Mouse (Mus musculus) megakaryocyte, embryonic 14.5 days (primary cell): ENCODE data around the gene Aloxe3. TPM values are rescaled to one million over a fixed set of nuclear protein-coding genes. Genes with fewer than 3 reads are reported as not detected.
A peak's percentile ranks its signal among the peaks of the same experiment; 100 is the strongest.

ENCODE experiments used
- H3K27me3 ChIP-seq: replicated peaks from 2 replicates; pipeline ENCODE3; 2012; ENCODE audit warnings: inconsistent platforms
- H3K36me3 ChIP-seq: replicated peaks from 2 replicates; pipeline ENCODE3; 2012; ENCODE audit warnings: low read length, inconsistent platforms, mixed read lengths
- H3K4me1 ChIP-seq: 2 replicates; pipeline ENCODE4 v1.6.1; 2012; ENCODE audit warnings: inconsistent platforms
- H3K4me3 ChIP-seq: replicated peaks from 2 replicates; pipeline ENCODE3; 2012; ENCODE audit warnings: moderate library complexity, mild to moderate bottlenecking, inconsistent platforms
- H3K9me3 ChIP-seq: 2 replicates; pipeline ENCODE4 v1.6.1; 2012; ENCODE audit warnings: inconsistent platforms
- FLI1 ChIP-seq: IDR thresholded peaks from 2 replicates; pipeline ENCODE4 v1.6.1; 2012; ENCODE audit warnings: low read length, inconsistent platforms, mixed read lengths
- GATA1 ChIP-seq: IDR thresholded peaks from 3 replicates; pipeline ENCODE4 v1.6.1; 2012; ENCODE audit warnings: mixed read lengths, low read length, inconsistent platforms, borderline replicate concordance
- polyA plus RNA-seq: library from polyadenylated mRNA; stranded (reverse); fragments of >175 nt; gene quantifications from 2 replicates; pipeline ENCODE4 v1.2.3, GENCODE M21; 2012; ENCODE audit warnings: low replicate concordance; ENCODE audit not compliant: insufficient read depth

The Aloxe3 gene
- polyA plus RNA-seq, 1 experiment: not detected

DNA sequence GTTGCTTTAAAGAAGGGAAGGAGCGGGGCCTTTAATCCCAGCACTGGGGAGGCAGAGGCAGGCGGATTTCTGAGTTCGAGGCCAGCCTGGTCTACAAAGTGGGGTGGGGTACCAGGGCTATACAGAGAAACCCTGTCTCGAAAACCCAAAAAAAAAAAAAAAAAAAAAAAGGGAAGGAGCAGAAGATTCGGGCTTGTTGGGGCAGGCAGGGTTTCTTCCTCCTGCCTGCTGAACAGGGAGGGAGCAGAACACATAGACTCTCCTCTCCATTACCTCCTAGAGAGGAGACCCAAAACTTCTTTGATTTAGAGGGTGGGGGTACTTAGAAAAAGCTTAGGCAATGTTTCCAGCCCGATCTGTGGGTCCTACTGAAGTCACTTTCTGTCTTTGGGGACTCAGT is 9.7 kb downstream of the Aloxe3 start:
- Histone ChIP-seq H3K4me3 (no peak overlapping the region), H3K4me1 (peaks cover 11% of the 10 kb centered on the region), H3K9me3 (no peaks in the 10 kb centered on the region), H3K27me3 (peaks cover 61% of the 10 kb centered on the region), H3K36me3 (no peaks in the 10 kb centered on the region)
- TF ChIP-seq FLI1 (no peak), GATA1 (no peak)

- Histone ChIP-seq H3K9me3 (no peaks in the 10 kb centered on the region), H3K27me3 (peaks cover 61% of the 10 kb centered on the region), H3K4me3 (no peak overlapping the region), H3K4me1 (peaks cover 8% of the 10 kb centered on the region), H3K36me3 (no peaks in the 10 kb centered on the region)
- TF ChIP-seq FLI1 (no peak), GATA1 (no peak)
Observed at GRCm38 (mm10) chr11:69147546-69147945, 21.9 kb downstream of the Aloxe3 start.

- TF ChIP-seq GATA1: no peak
- TF ChIP-seq FLI1: no peak
- Histone ChIP-seq H3K9me3 (no peaks in the 10 kb centered on the region), H3K4me3 (no peak overlapping the region), H3K36me3 (no peaks in the 10 kb centered on the region), H3K27me3 (peaks cover 56% of the 10 kb centered on the region), H3K4me1 (peaks cover 7% of the 10 kb centered on the region)
Observed at GRCm38 (mm10) chr11:69148451-69148960, 22.8 kb downstream of the Aloxe3 start.

DNA sequence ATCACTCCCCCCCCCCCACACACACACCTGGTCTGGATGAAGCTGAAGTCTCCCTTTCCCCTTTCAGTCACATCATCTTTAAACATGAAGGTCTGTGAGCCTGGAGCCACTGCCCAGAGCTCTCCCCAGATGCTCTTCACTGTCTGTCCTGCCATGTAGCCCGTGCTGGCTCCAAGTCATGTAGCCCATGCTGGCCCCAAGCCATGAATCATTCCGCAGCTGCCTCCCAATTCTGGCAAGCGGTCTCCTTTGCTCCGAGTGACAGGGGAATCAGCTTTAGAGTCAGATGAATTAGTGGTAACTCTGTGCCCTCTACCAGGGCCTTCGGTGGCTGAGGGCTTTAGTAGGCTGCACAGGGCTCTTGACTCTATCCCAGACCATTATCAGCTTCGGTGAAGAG is 24.0 kb downstream of the Aloxe3 start:
- Histone ChIP-seq H3K27me3 (peaks cover 57% of the 10 kb centered on the region), H3K9me3 (no peaks in the 10 kb centered on the region), H3K36me3 (no peaks in the 10 kb centered on the region), H3K4me1 (peaks cover 10% of the 10 kb centered on the region; the same call in 1 of the 2 replicates), H3K4me3 (no peak overlapping the region)
- TF ChIP-seq FLI1 (no peak), GATA1 (no peak)

- Histone ChIP-seq H3K27me3 (peaks cover 62% of the 10 kb centered on the region), H3K4me1 (peaks cover 10% of the 10 kb centered on the region; the same call in 1 of the 2 replicates), H3K4me3 (peak overlapping the region; percentile 4), H3K36me3 (no peaks in the 10 kb centered on the region), H3K9me3 (no peaks in the 10 kb centered on the region)
- TF ChIP-seq FLI1 (no peak), GATA1 (no peak)
Observed at GRCm38 (mm10) chr11:69150444-69150843, 24.7 kb downstream of the Aloxe3 start.

- no peak for TF ChIP-seq FLI1
- TF ChIP-seq GATA1: no peak
- Histone ChIP-seq H3K9me3 (no peaks in the 10 kb centered on the region), H3K4me3 (no peak overlapping the region), H3K36me3 (no peaks in the 10 kb centered on the region), H3K27me3 (peaks cover 65% of the 10 kb centered on the region), H3K4me1 (peaks cover 10% of the 10 kb centered on the region; the same call in 1 of the 2 replicates)
Observed at GRCm38 (mm10) chr11:69151004-69151403, 25.3 kb downstream of the Aloxe3 start.

- Histone ChIP-seq H3K9me3 (no peaks in the 10 kb centered on the region), H3K4me3 (no peak overlapping the region), H3K27me3 (peaks cover 76% of the 10 kb centered on the region), H3K36me3 (no peaks in the 10 kb centered on the region), H3K4me1 (peaks cover 18% of the 10 kb centered on the region)
- TF ChIP-seq GATA1 (no peak), FLI1 (no peak)
Observed at GRCm38 (mm10) chr11:69153831-69154230, 28.1 kb downstream of the Aloxe3 start.

GRCm38 (mm10) chr11:69155351-69155750 is 29.7 kb downstream of the Aloxe3 start:
- TF ChIP-seq FLI1 (no peak), GATA1 (no peak)
- Histone ChIP-seq H3K36me3 (no peaks in the 10 kb centered on the region), H3K27me3 (peaks cover 77% of the 10 kb centered on the region), H3K9me3 (no peaks in the 10 kb centered on the region), H3K4me3 (no peak overlapping the region), H3K4me1 (peaks cover 20% of the 10 kb centered on the region)

DNA sequence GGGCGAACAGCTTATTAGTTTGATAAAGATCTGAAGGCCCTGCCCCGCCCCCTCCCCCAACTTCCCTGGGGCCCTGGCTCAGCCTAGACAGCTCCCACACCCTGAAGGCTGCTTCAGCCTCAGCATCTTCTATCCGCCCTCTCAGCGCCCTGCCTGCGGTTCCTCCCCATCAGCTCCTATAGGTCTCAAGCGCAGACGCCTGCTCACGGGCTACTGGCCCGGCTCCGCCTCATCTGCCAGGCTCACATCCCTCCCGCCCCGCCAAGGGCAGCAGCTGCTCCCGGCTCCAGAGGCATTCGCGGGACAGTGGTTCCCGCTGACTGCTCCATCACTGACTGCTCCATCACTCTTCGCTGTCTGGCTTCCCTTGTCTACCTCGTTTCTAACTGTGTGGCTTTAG is 31.1 kb downstream of the Aloxe3 start, which contains the start of gene Alox12b:
TSS of gene Alox12b (plus strand) at position 190 of the 400 bp plus-strand sequence.
- Histone ChIP-seq H3K36me3 (no peaks in the 10 kb centered on the region), H3K4me3 (no peak within 1 kb of the TSS), H3K9me3 (no peaks in the 10 kb centered on the region), H3K27me3 (peaks cover 71% of the 10 kb centered on the region), H3K4me1 (peaks cover 16% of the 10 kb centered on the region)
- TF ChIP-seq GATA1 (no peak), FLI1 (no peak)

GRCm38 (mm10) chr11:69169313-69169712 is 43.6 kb downstream of the Aloxe3 start:
- H3K36me3 ChIP-seq: no peaks in the 10 kb centered on the region
- no peak for TF ChIP-seq FLI1
- TF ChIP-seq GATA1: no peak
- H3K9me3 ChIP-seq: no peaks in the 10 kb centered on the region
- H3K27me3 ChIP-seq: peaks cover 71% of the 10 kb centered on the region
- H3K4me1 ChIP-seq: 0 out of 2 replicates have a peak, but pooled peaks cover 3% of the 10 kb centered on the region
- H3K4me3 ChIP-seq: no peak overlapping the region
